Mouse (Mus musculus): ENCODE data around the gene Ap5b1. TPM values are rescaled to one million over a fixed set of nuclear protein-coding genes. Genes with fewer than 3 reads are reported as not detected.

Gene Ap5b1
- polyA plus RNA-seq, 1 experiment from 2014 or later = 2.9 TPM

DNA sequence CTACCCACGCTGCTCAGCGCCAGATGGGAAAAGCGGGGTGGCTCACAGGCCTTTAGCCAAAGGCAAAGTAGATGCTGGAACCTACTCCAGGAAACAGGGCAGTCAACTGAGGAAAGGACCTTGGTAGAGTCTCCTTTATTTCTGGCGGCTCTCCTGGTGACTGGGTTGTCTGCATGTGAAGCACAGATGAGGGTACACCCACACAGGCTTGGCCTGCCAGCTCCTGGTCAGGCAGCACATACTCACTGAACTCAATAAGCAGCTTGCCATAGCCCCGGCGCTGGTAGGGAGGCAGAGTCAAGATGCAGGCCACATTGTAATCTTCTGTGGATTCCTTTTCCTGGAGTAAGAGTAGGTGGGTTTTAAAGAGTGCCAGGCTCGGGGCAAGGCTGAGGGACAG is 37.3 kb downstream of the Ap5b1 start:
- WGBS = 94% methylated on average over 7 of the region's 7 CpGs
- Histone ChIP-seq H3K27ac (no peak overlapping the region), H3K27me3 (no peaks in the 10 kb centered on the region), H3K4me2 (no peak overlapping the region), H3K9me3 (no peaks in the 10 kb centered on the region), H3K4me3 (no peak overlapping the region), H3K36me3 (peaks cover 65% of the 10 kb centered on the region), H3K9ac (peak overlapping the region; percentile 36; the same call in 1 of the 2 replicates), H3K4me1 (replicated peaks) (peaks cover 47% of the 10 kb centered on the region)
- ATAC-seq (ENCODE audit: low FRiP score) = no peak

DNA sequence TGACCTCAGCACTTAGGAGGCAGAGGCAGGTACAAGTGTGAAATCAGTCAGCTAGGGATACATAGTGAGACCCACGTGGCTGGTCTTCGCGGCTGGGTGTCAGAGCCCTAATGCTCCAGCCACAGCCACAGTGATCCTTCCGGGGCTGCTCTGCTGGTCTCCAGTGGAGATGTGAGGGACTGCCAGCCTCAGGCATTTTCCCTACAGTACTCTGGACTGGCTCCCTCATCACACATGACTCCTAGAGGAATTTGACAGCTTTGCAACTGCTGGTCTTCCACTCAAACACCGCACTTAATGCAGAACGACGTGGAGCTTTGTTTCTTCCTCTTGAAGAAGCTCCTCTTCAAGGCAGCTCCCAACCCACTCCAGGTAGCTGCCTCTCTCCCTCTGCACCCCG is 38.4 kb downstream of the Ap5b1 start:
- Histone ChIP-seq H3K36me3 (peaks cover 65% of the 10 kb centered on the region), H3K9ac (no peak overlapping the region), H3K9me3 (no peaks in the 10 kb centered on the region), H3K4me2 (no peak overlapping the region), H3K4me1 (replicated peaks) (peaks cover 57% of the 10 kb centered on the region), H3K27ac (no peak overlapping the region), H3K4me3 (no peak overlapping the region), H3K27me3 (no peaks in the 10 kb centered on the region)
- ATAC-seq (ENCODE audit: low FRiP score) = no peak
- 92% methylated on average over 8 of the region's 8 CpGs for WGBS

DNA sequence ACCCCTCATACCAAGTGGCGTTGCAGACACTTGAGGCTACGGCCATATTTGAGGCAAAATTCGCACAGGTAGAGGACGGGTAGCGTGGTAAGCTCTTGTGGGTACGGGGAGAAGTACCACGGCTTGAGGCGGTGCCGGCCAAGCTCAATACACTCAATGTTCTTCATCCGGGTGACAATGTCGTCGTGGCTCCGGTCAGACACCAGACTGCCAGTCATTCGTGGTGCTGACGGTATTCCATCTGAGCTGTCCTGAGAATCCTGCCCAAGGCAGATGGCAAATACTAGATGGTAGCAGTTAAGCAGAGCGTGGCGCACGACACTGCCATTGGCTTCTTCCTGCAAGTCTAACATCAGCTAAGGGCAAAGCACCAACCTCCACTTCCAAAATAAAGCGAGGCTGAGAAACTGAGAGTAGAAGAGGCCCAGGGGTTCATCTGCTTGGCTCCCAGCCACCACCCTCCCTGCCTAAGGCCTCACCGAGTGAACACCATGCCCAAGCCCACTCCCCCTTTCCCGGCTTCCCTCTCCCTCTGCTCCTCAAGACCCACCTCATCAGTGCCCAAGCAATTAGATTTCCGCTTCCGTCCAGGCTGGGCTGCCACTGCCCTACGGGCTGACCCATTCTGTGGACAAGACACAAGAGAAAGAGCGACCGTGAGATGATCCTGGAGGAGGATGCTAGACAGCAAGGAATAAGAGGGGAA is 40.0 kb downstream of the Ap5b1 start:
- Histone ChIP-seq H3K4me1 (replicated peaks) (peaks cover 48% of the 10 kb centered on the region), H3K4me3 (no peak overlapping the region; the same call in 1 of the 2 replicates), H3K27ac (no peak overlapping the region), H3K4me2 (no peak overlapping the region), H3K9ac (peak overlapping the region; percentile 85; the same call in 1 of the 2 replicates), H3K27me3 (0 out of 2 replicates have a peak, but pooled peaks cover 2% of the 10 kb centered on the region), H3K9me3 (no peaks in the 10 kb centered on the region), H3K36me3 (peaks cover 61% of the 10 kb centered on the region)
- 96% methylated on average over 26 of the region's 26 CpGs for WGBS
- no peak for ATAC-seq (ENCODE audit: low FRiP score)

DNA sequence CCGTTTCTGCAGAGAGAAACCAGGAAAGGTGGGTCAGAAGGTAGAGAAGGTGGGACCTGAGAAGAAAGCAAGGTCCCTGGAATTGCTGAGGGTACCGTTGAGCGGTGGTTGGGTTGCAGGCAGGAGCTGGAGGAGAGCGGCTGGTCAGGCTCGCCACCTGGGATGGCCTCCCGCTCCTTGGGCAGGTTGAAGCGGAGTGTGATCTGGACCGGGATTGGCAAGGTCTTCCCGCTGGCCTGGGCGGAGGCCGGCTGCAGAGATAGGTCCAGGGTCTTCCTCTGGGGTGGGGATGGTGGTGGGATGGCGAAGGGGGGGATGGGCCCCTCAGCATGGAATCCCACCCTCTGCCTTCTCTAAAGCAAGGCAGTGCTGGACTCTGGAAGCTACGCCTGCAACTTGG is 40.9 kb downstream of the Ap5b1 start:
- peaks cover 53% of the 10 kb centered on the region for H3K36me3 ChIP-seq
- peak overlapping the region; percentile 64 for H3K4me3 ChIP-seq
- H3K9me3 ChIP-seq = no peaks in the 10 kb centered on the region
- 0 out of 2 replicates have a peak, but pooled peaks cover 7% of the 10 kb centered on the region for H3K27me3 ChIP-seq
- H3K27ac ChIP-seq = peak overlapping the region; percentile 98
- 96% methylated on average over 13 of the region's 13 CpGs for WGBS
- H3K4me2 ChIP-seq = peak overlapping the region; percentile 79
- ATAC-seq (ENCODE audit: low FRiP score) = peak; percentile 8; the same call in 1 of the 2 replicates
- H3K4me1 ChIP-seq (replicated peaks) = peaks cover 39% of the 10 kb centered on the region
- H3K9ac ChIP-seq = peak overlapping the region; percentile 85

DNA sequence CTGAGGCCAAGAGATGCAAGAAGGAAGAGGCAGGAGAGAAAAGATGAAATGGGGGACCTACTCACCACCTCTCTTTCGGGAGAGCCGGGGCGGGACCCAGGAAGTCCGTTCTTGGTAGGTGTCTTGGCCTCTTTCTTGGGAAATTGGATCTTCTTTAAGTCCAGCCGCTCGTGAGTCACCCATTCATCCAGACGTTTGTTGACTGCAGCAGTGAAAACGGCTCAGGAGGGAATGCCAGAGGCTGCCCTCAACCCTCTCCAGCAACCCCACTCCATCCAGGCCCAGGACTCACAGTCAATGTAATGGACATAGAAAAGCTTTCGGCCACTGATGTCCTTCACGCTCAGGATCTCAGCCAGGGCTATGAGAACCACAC is 41.3 kb downstream of the Ap5b1 start:
- H3K9ac ChIP-seq = peak overlapping the region; percentile 85
- peak overlapping the region; percentile 79 for H3K4me2 ChIP-seq
- H3K36me3 ChIP-seq = peaks cover 48% of the 10 kb centered on the region
- ATAC-seq (ENCODE audit: low FRiP score) = no peak
- H3K27ac ChIP-seq = peak overlapping the region; percentile 98
- WGBS = 65% methylated on average over 10 of the region's 10 CpGs
- H3K4me1 ChIP-seq (replicated peaks) = peaks cover 35% of the 10 kb centered on the region
- peak overlapping the region; percentile 64 for H3K4me3 ChIP-seq
- H3K27me3 ChIP-seq = 0 out of 2 replicates have a peak, but pooled peaks cover 12% of the 10 kb centered on the region
- H3K9me3 ChIP-seq = no peaks in the 10 kb centered on the region

DNA sequence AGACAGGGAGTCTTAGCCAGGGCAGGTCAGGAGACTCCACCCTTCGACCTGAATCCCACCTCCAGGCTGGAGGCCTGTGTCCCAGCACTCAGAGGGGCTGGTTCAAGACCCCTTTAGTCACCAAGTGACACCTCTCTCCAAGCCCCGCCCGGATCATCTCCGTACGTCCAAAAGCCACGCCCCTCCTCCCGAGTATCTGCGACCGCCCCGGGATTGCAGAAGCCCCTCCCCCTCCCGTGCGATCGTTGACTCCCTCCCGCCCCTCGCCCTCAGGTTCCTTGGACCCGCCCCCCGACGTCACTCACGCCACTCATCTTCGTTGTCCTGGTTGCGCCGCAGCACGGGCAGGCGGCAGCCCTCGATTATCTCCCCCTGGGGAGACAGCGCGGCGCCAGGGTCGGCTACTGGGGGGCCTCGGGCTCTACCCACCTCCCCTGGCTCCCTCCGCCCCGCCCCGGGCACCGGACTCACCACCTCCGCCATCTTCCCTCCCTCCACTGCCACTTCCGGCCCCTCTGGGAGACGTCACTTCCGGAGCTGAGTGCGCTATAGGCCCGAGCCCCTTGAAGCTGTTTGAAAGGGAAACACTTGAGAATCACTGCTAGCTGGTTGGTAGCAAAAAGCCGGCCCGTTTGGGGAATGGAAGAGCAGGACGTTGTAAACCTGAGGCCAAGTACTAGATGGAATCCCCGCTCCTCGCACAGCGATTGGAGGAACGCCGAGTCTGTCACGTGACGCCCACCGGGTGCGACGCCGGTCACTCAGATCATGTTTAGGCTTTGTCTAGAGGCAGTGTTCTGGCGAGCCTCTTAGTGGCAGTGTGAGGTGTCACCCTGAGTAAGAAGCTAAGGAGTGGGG is 42.0 kb downstream of the Ap5b1 start, which contains the start of gene Kat5:
Gene Kat5 (minus strand): TSS at position 691 of the 858 bp plus-strand sequence.
- Histone ChIP-seq H3K9me3 (no peaks in the 10 kb centered on the region), H3K9ac (peak within 1 kb of the TSS; percentile 85)
- under 1% methylated on average over 50 of the region's 55 CpGs for WGBS

DNA sequence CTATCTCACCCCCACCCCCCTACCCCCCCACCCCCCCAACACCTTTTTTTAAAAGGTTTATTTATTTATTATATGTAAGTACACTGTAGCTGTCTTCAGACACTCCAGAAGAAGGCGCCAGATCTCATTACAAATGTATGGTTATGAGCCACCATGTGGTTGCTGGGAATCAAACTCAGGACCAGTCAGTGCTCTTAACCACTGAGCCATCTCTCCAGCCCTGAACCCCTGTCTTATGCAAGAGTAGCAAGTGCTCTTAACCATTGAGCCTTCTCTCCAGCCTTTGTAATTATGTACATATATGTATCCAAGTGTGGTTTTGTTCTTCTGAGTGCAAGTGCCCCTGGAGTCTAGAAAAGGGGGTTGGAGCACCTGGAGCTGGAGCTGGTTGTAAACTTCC is 44.1 kb downstream of the Ap5b1 start:
- ATAC-seq (ENCODE audit: low FRiP score) = no peak
- Histone ChIP-seq H3K9ac (no peak overlapping the region), H3K4me2 (no peak overlapping the region), H3K27ac (no peak overlapping the region), H3K9me3 (no peaks in the 10 kb centered on the region), H3K36me3 (peaks cover 20% of the 10 kb centered on the region), H3K4me3 (no peak overlapping the region), H3K4me1 (replicated peaks) (peaks cover 28% of the 10 kb centered on the region), H3K27me3 (peaks cover 28% of the 10 kb centered on the region)
- WGBS = 95% methylated on average over 1 of the region's 1 CpGs

More for the DNA sequence above, 42.0 kb downstream of the Ap5b1 start, which contains the start of gene Kat5:
- peak; percentile 95 for ATAC-seq (ENCODE audit: low FRiP score)
- H3K36me3 ChIP-seq = peaks cover 42% of the 10 kb centered on the region
- H3K27ac ChIP-seq = peak within 1 kb of the TSS; percentile 98
- peak within 1 kb of the TSS; percentile 79 for H3K4me2 ChIP-seq
- H3K27me3 ChIP-seq = 0 out of 2 replicates have a peak, but pooled peaks cover 17% of the 10 kb centered on the region
- peak within 1 kb of the TSS; percentile 64 for H3K4me3 ChIP-seq
- peaks cover 34% of the 10 kb centered on the region for H3K4me1 ChIP-seq (replicated peaks)

DNA sequence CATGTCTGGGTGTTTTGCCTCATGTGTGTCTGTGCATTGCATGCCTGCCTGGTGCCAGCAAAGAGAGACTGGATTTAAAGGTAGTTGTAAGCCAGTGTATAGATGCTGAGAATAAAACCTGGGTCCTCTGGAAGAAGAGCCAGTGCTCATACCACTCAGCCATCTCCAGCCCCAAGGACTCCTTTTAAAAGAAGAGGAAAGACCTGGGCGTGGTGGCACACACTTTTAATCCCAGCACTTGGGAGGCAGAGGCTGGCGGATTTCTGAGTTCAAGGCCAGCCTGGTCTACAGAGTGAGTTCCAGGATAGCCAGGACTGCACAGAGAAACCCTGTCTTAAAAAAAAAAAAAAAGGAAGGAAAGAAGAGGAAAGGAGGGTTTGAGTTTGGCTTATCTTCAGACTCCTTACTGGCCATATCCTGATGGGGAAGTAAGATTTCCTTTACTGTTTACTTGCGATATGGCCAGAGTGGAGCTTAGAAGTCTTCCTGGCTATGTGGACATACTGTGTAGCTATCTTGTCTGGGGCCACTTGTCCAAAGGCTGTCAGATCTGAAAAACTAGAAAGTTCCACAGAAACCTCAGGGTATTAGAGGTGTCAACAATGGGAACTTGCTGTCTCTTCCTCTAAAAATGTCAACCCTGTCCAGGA is 45.1 kb downstream of the Ap5b1 start:
- WGBS = 69% methylated on average over 3 of the region's 3 CpGs
- H3K4me1 ChIP-seq (replicated peaks) = peaks cover 25% of the 10 kb centered on the region
- no peaks in the 10 kb centered on the region for H3K9me3 ChIP-seq
- no peak for ATAC-seq (ENCODE audit: low FRiP score)
- H3K27me3 ChIP-seq = peaks cover 28% of the 10 kb centered on the region
- no peak overlapping the region for H3K9ac ChIP-seq
- no peak overlapping the region for H3K4me3 ChIP-seq
- H3K4me2 ChIP-seq = no peak overlapping the region
- no peak overlapping the region for H3K27ac ChIP-seq
- H3K36me3 ChIP-seq = peaks cover 11% of the 10 kb centered on the region

DNA sequence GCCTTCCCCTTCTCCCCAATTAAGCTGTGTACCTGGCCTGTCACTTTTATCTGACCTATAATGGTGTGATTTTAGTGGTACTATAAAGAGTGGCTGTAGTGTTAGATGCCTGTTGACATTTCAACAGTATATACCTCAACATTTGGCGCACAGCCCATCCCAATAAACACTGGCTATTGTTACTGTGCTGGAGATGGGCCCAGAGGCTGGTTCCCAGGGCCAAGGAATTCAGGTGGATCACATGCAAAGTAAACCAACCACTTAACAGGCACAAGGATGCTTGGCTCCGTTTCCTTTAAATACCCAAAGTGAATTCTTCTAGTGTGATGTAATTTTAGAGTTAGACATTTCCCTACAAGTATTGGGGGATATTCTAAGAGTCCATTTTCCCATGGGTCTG is 47.1 kb downstream of the Ap5b1 start:
- peaks cover 9% of the 10 kb centered on the region for H3K4me1 ChIP-seq (replicated peaks)
- H3K4me3 ChIP-seq = no peak overlapping the region
- no peaks in the 10 kb centered on the region for H3K9me3 ChIP-seq
- ATAC-seq (ENCODE audit: low FRiP score) = no peak
- H3K4me2 ChIP-seq = no peak overlapping the region
- WGBS = 87% methylated on average over 2 of the region's 2 CpGs
- peaks cover 28% of the 10 kb centered on the region for H3K27me3 ChIP-seq
- no peaks in the 10 kb centered on the region for H3K36me3 ChIP-seq
- no peak overlapping the region for H3K27ac ChIP-seq
- H3K9ac ChIP-seq = no peak overlapping the region

DNA sequence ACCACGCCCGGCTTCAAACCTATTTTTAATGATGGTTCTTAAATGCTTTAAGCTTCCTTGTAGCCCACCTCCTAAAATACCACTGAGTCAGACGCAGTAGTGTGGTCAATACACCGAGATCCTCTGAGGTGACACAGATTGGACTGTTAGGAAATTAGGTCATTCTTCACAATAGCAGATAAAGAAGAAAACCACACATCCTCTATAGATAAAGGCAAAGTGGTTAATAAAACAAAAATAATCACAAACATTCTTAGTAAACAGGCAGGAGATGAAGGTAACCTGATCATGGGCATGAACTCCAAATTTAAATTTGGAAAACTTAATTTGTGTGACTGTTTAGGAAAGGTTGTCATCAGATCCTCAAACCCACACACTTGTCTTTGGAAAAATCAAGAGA is 52.2 kb downstream of the Ap5b1 start:
- Histone ChIP-seq H3K9me3 (no peaks in the 10 kb centered on the region), H3K4me2 (no peak overlapping the region), H3K4me3 (no peak overlapping the region), H3K27ac (no peak overlapping the region), H3K27me3 (peaks cover 15% of the 10 kb centered on the region), H3K4me1 (replicated peaks) (no peaks in the 10 kb centered on the region), H3K36me3 (no peaks in the 10 kb centered on the region), H3K9ac (no peak overlapping the region)
- whole genome bisulfite sequencing = 95% methylated on average over 4 of the region's 4 CpGs
- no peak for ATAC-seq (ENCODE audit: low FRiP score)

All from hindbrain, embryonic 13.5 days (tissue).